Mouse (Mus musculus) heart, embryonic 13.5 days (tissue): ENCODE measurements around the gene Hsf2bp. TPM values are rescaled to one million over a fixed set of nuclear protein-coding genes. Genes with fewer than 3 reads are reported as not detected.
"Not testable (repeated sequence)": the region's sequence is repeated elsewhere in the genome, so short reads cannot be mapped to it uniquely, and the experiment has no call there.

ENCODE experiments used
- ATAC-seq: fragments of 200-750 bp; cut with Nextera tagmentation; 2 replicates; pipeline ENCODE4 v1.8.0; 2017; ENCODE audit warnings: moderate TSS enrichment; ENCODE audit not compliant: insufficient number of reproducible peaks, low FRiP score, low TSS enrichment; ENCODE audit errors: extremely low read depth
- H3K27ac ChIP-seq: fragments of 300-500 bp; sonication (generic); replicated peaks from 2 replicates; pipeline ENCODE4 v1.5.1; 2015; ENCODE audit warnings: moderate library complexity, mild to moderate bottlenecking, inconsistent platforms
- H3K27me3 ChIP-seq: fragments of 300-500 bp; sonication (generic); replicated peaks from 2 replicates; pipeline ENCODE4 v1.6.1; 2015; ENCODE audit warnings: mild to moderate bottlenecking, inconsistent platforms
- H3K36me3 ChIP-seq: fragments of 300-500 bp; sonication (generic); 2 replicates; pipeline ENCODE4 v1.6.1; 2015; ENCODE audit warnings: mild to moderate bottlenecking, inconsistent platforms
- H3K4me1 ChIP-seq: fragments of 300-500 bp; sonication (generic); 2 replicates; pipeline ENCODE4 v1.6.1; 2015; ENCODE audit warnings: inconsistent platforms
- H3K4me2 ChIP-seq: fragments of 300-500 bp; sonication (generic); 2 replicates; pipeline ENCODE4 v1.6.1; 2015; ENCODE audit warnings: inconsistent platforms, mild to moderate bottlenecking, moderate library complexity
- H3K4me3 ChIP-seq: fragments of 300-500 bp; sonication (generic); 2 replicates; pipeline ENCODE4 v1.5.1; 2015; ENCODE audit warnings: moderate library complexity, mild to moderate bottlenecking, inconsistent platforms
- H3K9ac ChIP-seq: fragments of 300-500 bp; sonication (generic); 2 replicates; pipeline ENCODE4 v1.6.1; 2015; ENCODE audit warnings: inconsistent platforms, mild to moderate bottlenecking, moderate library complexity
- H3K9me3 ChIP-seq: fragments of 300-500 bp; sonication (generic); 2 replicates; pipeline ENCODE4 v1.6.1; 2016; ENCODE audit warnings: inconsistent platforms
- WGBS: fragments of 180-500 bp; shearing (Covaris S2); methylation state at CpG from one replicate; pipeline ENCODE4 v1.1.7; 2015; ENCODE audit warnings: mixed read lengths; 5-methylcytosine and 5-hydroxymethylcytosine counted together
- polyA plus RNA-seq: library from polyadenylated mRNA; unstranded; fragments of >200 nt; fragmentation: Nextera tagmentation; extraction: Ambion mirVana; gene quantifications from 2 replicates; pipeline ENCODE4 v1.2.1, GENCODE M21; 2015

Hsf2bp gene
- polyA plus RNA-seq, result 0.15 and 0.41 TPM in 2 replicates

DNA sequence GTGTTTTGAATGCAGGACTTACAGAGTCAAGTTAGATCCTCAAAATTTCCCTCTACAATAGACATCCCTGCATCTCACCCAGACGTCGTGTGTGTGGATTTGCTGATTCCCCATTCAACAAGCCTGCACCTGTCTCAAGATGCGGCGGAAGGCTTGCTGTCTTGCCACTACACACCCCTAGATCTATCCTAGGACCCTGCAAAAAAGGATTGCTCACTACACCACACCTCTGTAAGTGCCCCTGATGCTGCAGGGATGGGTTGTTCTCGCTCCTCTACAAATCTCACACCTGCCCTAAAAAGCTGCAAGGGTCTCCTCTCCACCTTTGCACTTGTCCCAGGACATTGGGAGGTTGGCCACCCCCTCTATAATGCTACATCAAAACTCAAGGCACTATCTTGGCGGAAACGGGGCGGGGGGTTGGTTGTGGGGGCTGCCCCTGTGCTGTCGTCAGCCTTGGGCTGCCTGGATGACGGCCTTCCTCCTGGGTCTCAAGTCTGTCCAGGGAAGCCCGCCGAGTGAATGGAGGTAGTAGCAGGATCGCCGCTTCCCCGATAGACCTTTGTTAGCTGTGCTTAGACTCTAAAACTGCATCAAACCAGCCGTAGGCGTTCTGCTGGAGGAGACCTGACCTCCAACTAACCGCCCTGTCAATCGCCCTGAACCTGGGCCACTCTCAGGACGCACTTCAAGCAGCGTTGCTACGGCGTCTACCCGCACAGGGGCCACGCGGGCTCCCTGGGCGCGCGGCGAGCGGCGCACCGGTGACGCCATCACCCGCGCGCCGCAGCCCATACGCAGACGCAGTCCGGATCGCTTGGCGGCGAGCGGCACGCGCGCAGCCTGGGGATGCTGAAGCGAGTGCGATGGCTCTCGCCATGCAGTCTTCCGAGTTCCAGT, at the start of gene Hsf2bp, which contains the start of gene Rrp1b:
TSS of gene Hsf2bp (minus strand) at position 741 of the 900 bp plus-strand sequence.
TSS of gene Rrp1b (plus strand) at position 492 of the 900 bp plus-strand sequence.
- H3K4me1 ChIP-seq, result peaks cover 22% of the 10 kb centered on the region
- H3K4me3 ChIP-seq, result peak within 1 kb of the TSS; percentile 86
- peak within 1 kb of the TSS; percentile 94 for H3K4me2 ChIP-seq
- peaks cover 5% of the 10 kb centered on the region for H3K36me3 ChIP-seq
- WGBS, result 5% methylated on average over 51 of the region's 52 CpGs
- H3K9ac ChIP-seq, result peak within 1 kb of the TSS; percentile 91
- H3K27me3 ChIP-seq, result no peaks in the 10 kb centered on the region
- H3K27ac ChIP-seq, result peak within 1 kb of the TSS; percentile 72
- ATAC-seq, result peak; percentile 48; the same call in 1 of the 2 replicates
- no peaks in the 10 kb centered on the region for H3K9me3 ChIP-seq

DNA sequence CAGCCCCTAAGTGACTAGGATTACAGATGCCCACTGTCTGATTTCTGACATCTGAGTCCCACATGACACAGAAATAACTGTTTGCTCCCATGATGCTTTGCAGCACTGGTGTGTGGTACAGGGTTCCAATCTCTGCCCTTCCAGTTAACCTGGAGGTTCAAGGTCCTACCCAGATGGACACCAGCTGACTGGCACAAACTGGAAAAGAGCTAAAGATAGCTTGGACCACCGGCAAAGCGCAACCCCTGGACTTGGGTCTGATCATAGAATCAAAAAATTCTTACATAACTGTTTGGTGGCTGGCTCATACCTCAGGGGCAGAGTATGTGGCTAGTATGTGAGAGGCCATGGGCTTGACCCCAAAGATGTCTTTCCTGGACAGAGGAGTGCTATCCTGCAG, 47.2 kb upstream of the Hsf2bp start:
- Histone ChIP-seq H3K4me1 (no peaks in the 10 kb centered on the region), H3K4me3 (no peak overlapping the region), H3K27me3 (no peaks in the 10 kb centered on the region; the same call in 1 of the 2 replicates), H3K4me2 (no peak overlapping the region), H3K27ac (no peak overlapping the region), H3K9ac (no peak overlapping the region), H3K36me3 (no peaks in the 10 kb centered on the region), H3K9me3 (no peaks in the 10 kb centered on the region)
- no peak for ATAC-seq
- 80% methylated on average over 2 of the region's 2 CpGs for WGBS

- no peak overlapping the region for H3K27ac ChIP-seq
- no peak overlapping the region for H3K4me2 ChIP-seq
- no peak for ATAC-seq
- no peak overlapping the region for H3K9ac ChIP-seq
- WGBS, result 0% methylated on average over 2 of the region's 2 CpGs
- peaks cover 16% of the 10 kb centered on the region; the same call in 1 of the 2 replicates for H3K27me3 ChIP-seq
- no peaks in the 10 kb centered on the region for H3K4me1 ChIP-seq
- H3K4me3 ChIP-seq, result no peak overlapping the region
- H3K36me3 ChIP-seq, result no peaks in the 10 kb centered on the region
- H3K9me3 ChIP-seq, result 0 out of 2 replicates have a peak, but pooled peaks cover 2% of the 10 kb centered on the region
Measured at GRCm38 (mm10) chr17:32075164-32075563, 39.0 kb upstream of the Hsf2bp start.

DNA sequence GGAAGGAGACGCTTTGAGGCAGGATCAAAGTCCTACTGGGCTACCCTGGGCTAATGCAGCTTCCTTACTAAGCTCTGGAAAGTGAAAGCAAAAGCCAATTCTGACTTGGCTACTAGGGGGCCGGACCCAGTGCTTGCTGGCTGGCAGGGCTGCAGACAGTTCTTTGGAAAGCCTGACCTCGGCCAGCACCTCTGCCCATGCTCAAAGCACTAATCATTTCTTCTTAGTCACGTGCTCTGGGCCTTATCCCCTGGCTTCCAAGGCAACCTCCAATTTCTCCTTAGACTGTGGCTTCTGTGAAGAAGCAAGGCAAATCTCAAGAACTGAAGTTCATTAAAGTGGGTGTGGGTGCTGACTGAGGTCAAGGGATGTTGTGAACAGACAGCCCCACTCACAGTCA, 38.5 kb upstream of the Hsf2bp start:
- WGBS, result 51% methylated on average over 4 of the region's 4 CpGs
- Histone ChIP-seq H3K4me1 (no peaks in the 10 kb centered on the region), H3K4me3 (no peak overlapping the region), H3K9me3 (0 out of 2 replicates have a peak, but pooled peaks cover 2% of the 10 kb centered on the region), H3K4me2 (no peak overlapping the region), H3K36me3 (no peaks in the 10 kb centered on the region), H3K27me3 (peaks cover 16% of the 10 kb centered on the region; the same call in 1 of the 2 replicates), H3K27ac (no peak overlapping the region), H3K9ac (no peak overlapping the region)
- ATAC-seq, result no peak

- H3K27ac ChIP-seq, result no peak overlapping the region
- H3K4me3 ChIP-seq, result no peak overlapping the region
- H3K36me3 ChIP-seq, result no peaks in the 10 kb centered on the region
- 0% methylated on average over 2 of the region's 2 CpGs for WGBS
- no peak for ATAC-seq
- H3K4me2 ChIP-seq, result no peak overlapping the region
- no peak overlapping the region for H3K9ac ChIP-seq
- H3K27me3 ChIP-seq, result peaks cover 16% of the 10 kb centered on the region; the same call in 1 of the 2 replicates
- no peaks in the 10 kb centered on the region for H3K4me1 ChIP-seq
- H3K9me3 ChIP-seq, result 0 out of 2 replicates have a peak, but pooled peaks cover 2% of the 10 kb centered on the region
Measured at GRCm38 (mm10) chr17:32073359-32073758, 37.2 kb upstream of the Hsf2bp start.

GRCm38 (mm10) chr17:32068810-32069209, 32.7 kb upstream of the Hsf2bp start:
- no peak overlapping the region for H3K4me2 ChIP-seq
- no peak overlapping the region for H3K27ac ChIP-seq
- WGBS, result 88% methylated on average over 2 of the region's 2 CpGs
- no peak overlapping the region for H3K4me3 ChIP-seq
- H3K36me3 ChIP-seq, result no peaks in the 10 kb centered on the region
- H3K9ac ChIP-seq, result no peak overlapping the region
- ATAC-seq, result no peak
- H3K27me3 ChIP-seq, result no peaks in the 10 kb centered on the region
- H3K9me3 ChIP-seq, result 0 out of 2 replicates have a peak, but pooled peaks cover 2% of the 10 kb centered on the region
- H3K4me1 ChIP-seq, result peaks cover 14% of the 10 kb centered on the region

DNA sequence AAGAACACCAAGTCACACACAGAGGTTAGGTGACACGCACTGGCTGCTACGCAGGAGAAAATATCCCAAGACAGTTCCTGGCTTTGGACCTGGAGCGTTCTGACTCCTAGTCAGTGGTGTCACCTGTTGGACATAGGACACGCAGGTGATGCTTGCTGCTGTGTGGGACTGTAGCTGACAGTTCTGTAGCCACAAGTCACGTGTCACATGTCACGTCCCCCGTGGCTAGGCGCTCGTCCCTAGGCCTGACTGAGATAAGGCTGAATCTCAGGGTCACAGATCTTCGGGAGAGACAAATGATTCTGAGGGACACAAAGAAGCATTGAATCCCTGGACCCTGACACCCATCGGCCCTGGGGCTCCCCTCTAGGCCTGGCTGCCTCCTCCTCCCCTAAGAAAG, 32.2 kb upstream of the Hsf2bp start:
- Histone ChIP-seq H3K27me3 (no peaks in the 10 kb centered on the region), H3K4me2 (no peak overlapping the region), H3K9ac (no peak overlapping the region), H3K36me3 (no peaks in the 10 kb centered on the region), H3K27ac (no peak overlapping the region), H3K4me1 (peaks cover 18% of the 10 kb centered on the region), H3K9me3 (0 out of 2 replicates have a peak, but pooled peaks cover 2% of the 10 kb centered on the region), H3K4me3 (no peak overlapping the region)
- ATAC-seq, result no peak
- WGBS, result 65% methylated on average over 11 of the region's 11 CpGs

DNA sequence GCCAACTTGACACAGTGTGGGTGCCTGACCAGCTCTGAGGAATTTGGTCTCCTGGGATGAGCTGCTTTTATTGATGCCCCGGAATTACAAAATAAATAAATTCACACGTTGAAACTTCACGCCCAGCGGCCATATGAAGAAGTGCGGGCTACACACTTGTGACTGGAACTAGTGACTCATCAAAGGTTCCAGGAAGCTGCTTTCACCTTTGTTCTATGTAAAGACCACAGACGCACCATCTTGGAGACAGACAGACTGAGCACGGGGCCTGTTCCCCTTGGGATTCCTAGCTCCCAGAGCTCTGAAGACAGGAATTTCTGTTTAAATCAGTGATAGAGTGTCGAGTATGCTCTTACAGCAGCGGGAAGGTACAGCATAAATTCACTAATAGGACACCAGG, 31.4 kb upstream of the Hsf2bp start:
- Histone ChIP-seq H3K36me3 (no peaks in the 10 kb centered on the region), H3K9me3 (0 out of 2 replicates have a peak, but pooled peaks cover 2% of the 10 kb centered on the region), H3K4me3 (no peak overlapping the region), H3K9ac (no peak overlapping the region), H3K27me3 (no peaks in the 10 kb centered on the region), H3K27ac (no peak overlapping the region), H3K4me1 (peaks cover 27% of the 10 kb centered on the region), H3K4me2 (no peak overlapping the region)
- 57% methylated on average over 9 of the region's 9 CpGs for WGBS
- ATAC-seq, result no peak

GRCm38 (mm10) chr17:32064762-32065161, 28.6 kb upstream of the Hsf2bp start:
- not testable (repeated sequence) for H3K27ac ChIP-seq, H3K9me3 ChIP-seq, H3K4me2 ChIP-seq, ATAC-seq, H3K27me3 ChIP-seq, H3K4me3 ChIP-seq, H3K9ac ChIP-seq
- 50% methylated on average over 8 of the region's 8 CpGs for WGBS
- peaks cover 26% of the 10 kb centered on the region for H3K36me3 ChIP-seq
- H3K4me1 ChIP-seq, result peaks cover 34% of the 10 kb centered on the region

DNA sequence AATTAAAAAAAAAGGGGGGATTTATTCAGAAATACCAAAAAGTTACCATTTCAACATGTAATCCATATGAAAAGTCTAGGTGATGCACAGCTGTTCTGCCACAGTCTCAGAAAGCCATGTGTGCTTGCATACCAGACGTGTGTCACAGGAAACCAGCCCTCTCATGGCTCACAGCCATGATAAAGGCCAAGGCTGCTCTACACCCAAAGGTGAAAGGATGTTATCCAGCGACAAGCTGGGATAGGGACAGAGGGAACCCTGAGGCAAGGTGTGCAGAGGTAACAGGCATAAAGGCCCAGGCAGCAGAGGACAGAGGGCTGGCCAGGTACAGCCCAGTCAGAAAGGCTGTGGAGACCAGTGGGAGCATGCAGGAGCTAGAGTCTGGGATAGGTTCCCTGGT, 27.5 kb upstream of the Hsf2bp start:
- no peak for ATAC-seq
- no peak overlapping the region for H3K4me2 ChIP-seq
- no peaks in the 10 kb centered on the region for H3K27me3 ChIP-seq
- peaks cover 37% of the 10 kb centered on the region for H3K36me3 ChIP-seq
- H3K9ac ChIP-seq, result no peak overlapping the region
- 38% methylated on average over 2 of the region's 2 CpGs for WGBS
- no peaks in the 10 kb centered on the region for H3K9me3 ChIP-seq
- 0 out of 2 replicates have a peak overlapping the region, but pooled peaks have one; percentile 80 for H3K27ac ChIP-seq
- H3K4me3 ChIP-seq, result no peak overlapping the region
- peaks cover 34% of the 10 kb centered on the region for H3K4me1 ChIP-seq

- H3K27ac ChIP-seq, result no peak overlapping the region
- no peaks in the 10 kb centered on the region for H3K27me3 ChIP-seq
- H3K9ac ChIP-seq, result no peak overlapping the region
- H3K36me3 ChIP-seq, result peaks cover 61% of the 10 kb centered on the region
- H3K4me2 ChIP-seq, result no peak overlapping the region
- WGBS, result 94% methylated on average over 14 of the region's 14 CpGs
- peaks cover 34% of the 10 kb centered on the region for H3K4me1 ChIP-seq
- H3K4me3 ChIP-seq, result no peak overlapping the region
- ATAC-seq, result no peak
- no peaks in the 10 kb centered on the region for H3K9me3 ChIP-seq
Measured at GRCm38 (mm10) chr17:32061219-32061618, 25.1 kb upstream of the Hsf2bp start.
